Mouse (Mus musculus): ENCODE results near the gene Sema4b. TPM values are rescaled to one million over a fixed set of nuclear protein-coding genes. Genes with fewer than 3 reads are reported as not detected.

Sema4b gene
- total RNA-seq, 2 experiments from 2014 or later: 12.1 to 12.4 TPM

DNA sequence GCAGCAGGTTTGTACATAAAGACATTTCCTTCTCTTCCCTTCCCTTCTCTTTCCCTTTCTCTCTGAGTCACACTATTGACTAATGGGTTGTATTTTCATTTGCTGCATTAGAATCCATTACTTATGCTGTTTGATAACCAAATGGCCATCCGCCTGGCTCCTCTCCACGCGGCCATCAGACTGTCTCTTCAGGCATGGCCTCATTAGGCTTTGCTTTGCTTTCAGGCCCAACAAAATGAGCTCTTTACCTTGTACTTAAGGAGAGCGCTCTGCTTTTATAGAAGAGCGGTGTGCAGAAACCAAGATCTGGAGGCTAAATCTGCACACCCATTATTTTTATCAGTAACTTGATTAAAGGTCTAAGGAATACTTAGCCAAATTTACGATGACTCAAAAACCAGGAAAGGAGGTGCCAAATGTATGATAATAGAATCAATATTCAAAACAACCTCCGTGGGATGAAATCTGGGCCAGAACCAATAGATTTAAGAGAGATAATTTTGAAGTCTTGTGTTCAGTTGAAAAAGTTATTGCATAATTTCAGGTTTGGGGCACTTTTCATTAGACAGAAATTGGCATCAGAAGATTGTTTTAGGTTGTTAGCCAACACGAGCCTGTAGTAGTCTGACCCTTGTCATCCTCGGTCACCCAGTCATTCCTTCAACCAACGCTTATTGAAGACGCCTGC, 9.1 kb downstream of the Sema4b start:
- DNase-seq: no peak
- intact Hi-C loops (cut with DNase I): no loop called here

DNA sequence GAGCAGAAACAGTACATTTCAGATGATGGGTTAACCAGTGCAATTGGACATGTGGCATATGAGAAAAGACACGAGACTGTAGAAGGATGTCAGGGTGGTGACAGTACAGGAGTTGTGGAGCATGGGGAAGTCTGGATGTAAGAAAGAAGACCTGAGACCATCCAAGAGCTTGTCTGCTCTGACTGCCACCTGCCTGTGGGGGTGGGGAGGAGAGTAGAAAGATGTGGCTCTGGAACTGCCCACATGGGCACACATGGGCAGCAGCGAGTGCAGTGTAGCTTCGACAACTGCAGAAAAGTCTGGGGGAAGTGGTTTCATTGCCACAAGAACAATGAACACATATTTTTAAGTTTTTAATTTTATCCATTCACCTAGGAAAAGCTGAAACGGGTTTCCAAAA, 10.7 kb downstream of the Sema4b start:
- intact Hi-C loops (cut with DNase I): no loop called here
- no peak for DNase-seq

DNA sequence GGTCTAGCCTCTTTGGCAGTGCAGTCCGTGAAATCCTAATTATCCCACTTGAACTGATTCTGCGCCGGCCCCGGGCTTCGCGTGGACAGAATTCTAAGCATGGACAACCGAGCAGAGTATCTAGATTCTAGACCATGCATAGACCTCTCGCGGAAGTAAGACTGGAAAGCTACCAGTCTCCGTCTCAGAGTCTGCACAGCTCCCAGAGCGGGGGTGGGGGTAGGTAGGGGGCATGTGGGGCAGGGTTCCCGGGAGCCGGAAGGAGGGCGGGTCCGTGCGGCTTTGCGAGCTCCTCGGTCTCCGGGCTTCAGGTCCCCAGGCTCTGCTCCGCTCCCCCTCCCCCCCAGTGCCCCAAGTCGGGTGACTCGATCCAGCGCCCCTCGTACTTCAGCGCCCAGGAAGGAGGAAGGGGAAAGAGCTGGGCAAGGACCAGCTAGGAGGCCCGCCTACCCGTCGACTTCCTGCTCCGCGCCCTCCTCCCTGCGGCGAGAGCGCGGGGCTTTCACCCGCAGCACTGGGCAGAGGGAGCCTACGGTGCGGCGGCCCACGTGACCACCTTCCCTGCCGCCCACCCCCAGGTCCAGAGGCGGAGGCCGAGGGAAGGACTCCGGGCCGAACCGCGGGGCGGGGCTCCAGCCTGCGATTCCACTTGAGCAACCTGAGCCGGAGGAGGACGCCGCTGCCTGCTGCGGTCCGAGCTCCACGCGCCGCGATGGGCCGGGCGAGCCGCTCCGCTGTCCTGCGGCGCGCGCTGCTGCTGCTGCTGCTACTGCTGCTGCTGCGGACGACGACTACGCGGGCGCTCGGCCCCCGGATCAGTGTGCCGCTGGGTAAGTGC, 11.5 kb downstream of the Sema4b start:
- intact Hi-C loops (cut with DNase I): loop anchor here (2.0 kb wide), 1 partner anchor 15 kb away; no protein-coding TSS in a partner anchor
- DNase-seq: peak; percentile 66 to 79

DNA sequence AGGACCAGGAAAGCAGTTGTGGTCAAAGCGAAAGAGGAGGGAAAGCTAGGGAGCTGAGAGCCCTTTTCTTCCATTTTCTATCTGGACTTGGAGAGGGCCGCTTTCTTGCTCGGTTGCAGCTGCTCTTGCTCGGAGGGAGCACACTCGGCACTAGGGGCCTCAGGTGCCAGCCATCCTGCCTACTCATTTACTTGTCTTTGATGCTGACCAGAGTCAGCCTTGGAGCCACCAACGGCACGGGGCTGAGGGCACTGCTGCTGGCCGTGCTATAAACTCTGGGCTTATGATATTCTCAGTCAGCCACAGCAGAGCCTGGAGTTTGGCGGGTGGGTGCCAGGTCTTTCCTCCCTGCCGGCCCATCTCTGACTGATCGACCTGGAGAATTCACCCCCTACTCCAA, 12.2 kb downstream of the Sema4b start:
- intact Hi-C loops (cut with DNase I): loop anchor here (2.0 kb wide), 1 partner anchor 14 kb away; no protein-coding TSS in a partner anchor
- DNase-seq: no peak

DNA sequence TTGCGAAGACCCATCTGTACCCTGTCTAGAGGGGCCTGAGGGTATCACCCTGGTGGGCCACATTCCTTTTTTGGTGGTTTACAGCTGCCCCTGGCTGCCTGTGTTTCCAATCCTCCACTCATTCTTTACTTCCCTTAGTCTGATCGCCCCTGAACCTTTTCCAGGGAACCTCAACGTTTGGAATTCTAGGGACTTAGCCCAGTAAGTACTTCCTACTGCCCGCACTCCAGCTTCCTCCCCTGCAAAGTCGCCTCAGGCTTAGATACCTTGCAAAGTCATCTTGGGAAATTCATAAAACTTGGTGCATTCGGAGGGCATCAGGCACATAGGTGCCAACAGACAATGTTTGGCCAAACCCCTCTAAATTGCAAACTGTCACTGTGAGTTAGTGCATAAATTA, 12.6 kb downstream of the Sema4b start:
- DNase-seq: no peak
- intact Hi-C loops (cut with DNase I): loop anchor here (2.0 kb wide), 1 partner anchor 14 kb away; no protein-coding TSS in a partner anchor

DNA sequence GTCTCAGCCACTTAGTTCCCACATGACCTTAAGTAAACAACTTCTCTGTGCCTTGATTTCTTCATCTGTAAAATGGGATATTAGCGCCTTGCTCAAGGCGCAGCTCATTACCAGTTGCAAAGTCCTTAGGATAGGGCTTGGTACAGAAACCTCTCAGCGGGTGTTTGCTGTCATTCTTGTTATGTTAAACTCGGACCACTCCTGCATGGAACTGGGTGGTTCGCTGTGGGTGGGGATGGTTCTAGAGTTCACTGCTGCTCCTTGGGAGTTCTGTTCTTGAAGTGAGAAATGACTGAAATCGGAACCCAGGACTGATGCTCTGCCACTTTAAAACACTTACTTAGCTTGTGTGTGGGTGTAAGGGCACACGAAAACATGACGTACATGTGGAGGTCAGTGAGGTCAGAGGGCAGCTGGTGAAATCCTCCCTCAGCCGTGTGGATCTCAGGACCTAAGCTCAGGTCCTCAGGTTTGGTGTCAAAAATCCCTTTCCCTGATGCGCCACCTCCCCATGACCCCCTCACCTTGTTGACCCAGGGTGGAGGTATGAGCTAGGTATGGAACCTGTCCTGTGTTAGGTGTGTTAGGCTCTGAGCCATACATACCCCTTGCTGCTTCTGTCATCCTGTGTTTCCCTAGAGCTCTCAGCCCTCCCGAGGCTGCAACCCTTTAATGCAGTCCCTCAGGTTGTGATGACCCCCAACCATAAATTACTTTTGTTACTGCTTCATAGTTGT, 13.4 kb downstream of the Sema4b start:
- intact Hi-C loops (cut with DNase I): loop anchor here (2.0 kb wide), 1 partner anchor 13 kb away; no protein-coding TSS in a partner anchor

DNA sequence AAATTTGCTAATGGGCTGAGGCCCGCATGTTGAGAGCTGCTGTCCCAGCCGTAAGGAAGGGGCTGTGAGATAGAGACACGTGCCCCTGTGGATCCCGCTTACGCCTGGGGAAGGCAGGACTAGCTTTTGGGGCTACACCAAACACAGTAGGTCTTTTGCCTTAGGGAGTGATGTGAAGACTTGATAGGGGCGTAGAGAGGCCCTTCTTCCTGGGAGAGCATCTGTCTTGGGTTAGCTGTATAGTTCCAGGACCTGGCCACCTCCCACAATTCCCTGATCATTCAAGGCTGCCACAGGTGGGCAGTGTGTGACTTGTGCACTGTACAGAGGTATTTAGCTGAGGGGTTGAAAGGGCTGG, 13.9 kb downstream of the Sema4b start:
- DNase-seq: no peak
- intact Hi-C loops (cut with DNase I): no loop called here

More for the DNA sequence above, 13.4 kb downstream of the Sema4b start:
- DNase-seq: no peak

DNA sequence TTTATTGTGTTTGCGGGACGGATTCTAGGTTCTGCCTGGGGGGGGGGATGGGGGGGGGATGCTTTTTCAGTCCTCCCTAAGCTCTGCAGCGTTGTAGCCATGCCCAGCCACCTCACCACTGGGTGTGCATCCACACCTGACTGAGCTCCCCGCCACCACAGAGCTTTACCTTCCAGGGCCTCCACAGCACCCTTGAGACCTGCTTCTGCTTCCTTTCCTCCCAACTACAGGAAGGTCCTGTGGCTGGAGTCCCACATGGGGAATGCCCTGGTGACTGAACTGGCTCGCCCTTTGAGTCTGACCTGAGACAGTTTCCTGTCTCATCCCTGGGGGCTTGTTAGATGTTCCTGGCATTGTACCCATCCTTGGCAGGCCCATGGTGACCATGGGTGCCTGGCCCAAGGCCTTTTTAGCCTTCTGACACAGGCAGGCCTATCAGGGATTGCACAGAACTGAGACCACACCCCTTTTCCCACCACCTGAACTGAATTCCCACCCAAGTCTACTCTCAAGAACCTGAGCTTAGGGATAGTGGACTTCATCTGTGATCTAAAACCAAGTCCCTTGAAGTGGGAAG, 14.4 kb downstream of the Sema4b start:
- intact Hi-C loops (cut with DNase I): no loop called here
- no peak for DNase-seq

DNA sequence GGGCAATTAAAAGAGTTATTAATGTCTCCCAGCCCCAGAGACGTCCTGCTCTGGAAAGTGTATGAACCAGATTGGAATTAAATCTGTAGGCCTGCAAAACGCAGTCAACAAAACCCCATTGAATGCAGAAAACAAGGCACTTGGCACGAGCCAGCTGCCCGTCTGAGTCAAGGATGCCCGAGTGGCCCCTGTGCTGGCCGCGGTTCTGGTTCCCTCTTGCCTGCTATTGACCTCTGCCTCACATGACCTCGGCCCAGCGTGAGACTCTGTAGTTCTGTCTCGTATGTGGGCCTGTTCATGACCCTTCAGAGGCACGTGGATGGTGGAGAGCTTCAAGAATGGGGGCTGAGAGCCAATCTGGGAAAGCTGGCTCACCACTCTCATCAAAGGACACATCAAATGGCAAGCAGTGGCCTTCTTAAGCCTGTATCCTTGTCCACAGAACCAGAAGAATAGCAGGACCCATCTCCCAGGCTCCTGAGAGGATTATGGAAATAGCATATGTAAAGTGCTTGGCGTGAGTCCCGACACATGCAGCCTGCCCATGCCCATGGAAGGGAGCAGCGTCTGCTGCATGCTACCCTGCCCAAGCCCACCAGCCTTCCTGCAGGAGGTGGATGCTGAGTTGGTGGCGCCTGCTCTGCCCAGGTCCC, 15.4 kb downstream of the Sema4b start:
- DNase-seq: no peak
- intact Hi-C loops (cut with DNase I): no loop called here

DNA sequence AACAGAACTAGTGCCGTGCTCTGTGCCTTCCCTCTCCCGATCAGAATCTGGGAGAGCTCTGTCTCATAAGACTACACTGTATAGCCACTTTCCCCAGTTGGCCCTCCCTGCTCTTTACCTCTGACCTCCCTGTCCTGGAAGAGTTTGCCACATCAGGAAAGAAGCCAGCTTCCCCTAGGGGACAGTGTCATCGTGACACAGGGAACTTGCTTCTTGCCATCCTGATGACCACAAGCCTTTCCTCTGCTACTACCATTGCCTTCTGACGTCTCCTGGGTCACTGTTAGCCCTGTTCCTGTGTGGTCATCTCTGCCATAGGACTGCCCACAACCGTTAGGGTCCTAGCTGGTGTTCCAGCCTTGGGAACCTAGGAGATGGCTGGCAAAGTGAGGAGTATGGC, 16.3 kb downstream of the Sema4b start:
- no peak for DNase-seq
- intact Hi-C loops (cut with DNase I): no loop called here

DNA sequence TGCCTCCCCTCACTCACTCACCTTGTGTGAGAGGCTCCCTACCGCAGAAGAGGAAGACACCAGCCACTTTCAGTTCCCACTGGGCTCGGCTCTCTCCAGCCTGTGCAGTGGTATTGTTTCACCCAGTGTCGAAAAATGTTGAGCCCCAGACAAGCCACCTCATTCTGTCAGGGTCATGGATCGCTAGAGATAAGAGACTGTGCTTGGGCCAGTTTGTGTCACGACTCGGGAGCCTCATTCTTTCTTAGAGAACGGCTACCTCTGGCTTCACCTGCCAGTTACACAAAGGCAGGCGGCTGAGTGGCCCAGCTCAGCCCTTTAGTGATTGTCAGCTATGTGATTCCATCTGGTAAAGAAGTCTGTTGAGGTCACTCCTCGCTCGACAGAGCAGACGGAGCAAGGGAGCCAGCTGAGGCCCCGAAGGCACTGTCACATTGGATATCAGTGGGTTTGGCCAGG, 17.0 kb downstream of the Sema4b start:
- no peak for DNase-seq
- intact Hi-C loops (cut with DNase I): no loop called here

DNA sequence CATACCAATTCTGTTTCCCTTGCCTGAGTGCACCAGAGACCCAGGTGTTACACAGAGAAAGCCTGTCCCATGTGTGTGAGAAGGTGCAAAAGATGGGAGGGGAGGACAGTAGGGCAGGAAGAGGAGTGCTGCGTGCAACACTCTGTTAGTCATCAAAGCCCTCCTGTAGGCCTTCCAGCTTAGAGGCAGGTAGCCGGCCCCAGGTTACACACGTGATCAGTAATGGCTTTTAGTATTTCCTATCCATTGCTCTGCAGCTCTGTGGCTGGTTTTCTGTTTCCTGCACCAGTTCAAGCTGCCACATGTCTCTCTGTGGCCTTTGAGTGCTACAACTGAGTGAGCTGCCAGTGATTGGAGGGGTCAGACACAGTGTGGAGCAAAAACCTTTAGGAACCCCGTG, 17.7 kb downstream of the Sema4b start:
- DNase-seq: no peak
- intact Hi-C loops (cut with DNase I): no loop called here

DNA sequence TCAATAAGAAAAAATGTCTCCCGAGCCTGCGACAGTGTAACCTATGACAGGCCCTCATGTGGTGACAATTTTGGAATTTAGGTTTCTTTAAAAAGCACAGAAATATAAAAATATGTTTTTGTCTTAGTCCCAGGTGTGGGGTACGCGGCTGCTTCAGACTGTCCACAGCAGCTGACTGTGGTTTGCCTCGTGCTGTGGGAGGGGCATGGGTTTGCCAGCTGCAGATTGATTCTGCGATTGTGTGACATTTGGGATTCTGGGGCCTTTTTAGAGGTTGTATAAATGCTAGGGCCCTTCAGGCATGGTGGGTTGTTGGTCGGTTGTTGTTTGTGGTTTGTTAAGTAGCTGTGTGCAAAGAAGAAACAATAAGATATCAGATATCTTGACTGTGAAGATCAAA, 18.3 kb downstream of the Sema4b start:
- DNase-seq: no peak
- intact Hi-C loops (cut with DNase I): no loop called here

DNA sequence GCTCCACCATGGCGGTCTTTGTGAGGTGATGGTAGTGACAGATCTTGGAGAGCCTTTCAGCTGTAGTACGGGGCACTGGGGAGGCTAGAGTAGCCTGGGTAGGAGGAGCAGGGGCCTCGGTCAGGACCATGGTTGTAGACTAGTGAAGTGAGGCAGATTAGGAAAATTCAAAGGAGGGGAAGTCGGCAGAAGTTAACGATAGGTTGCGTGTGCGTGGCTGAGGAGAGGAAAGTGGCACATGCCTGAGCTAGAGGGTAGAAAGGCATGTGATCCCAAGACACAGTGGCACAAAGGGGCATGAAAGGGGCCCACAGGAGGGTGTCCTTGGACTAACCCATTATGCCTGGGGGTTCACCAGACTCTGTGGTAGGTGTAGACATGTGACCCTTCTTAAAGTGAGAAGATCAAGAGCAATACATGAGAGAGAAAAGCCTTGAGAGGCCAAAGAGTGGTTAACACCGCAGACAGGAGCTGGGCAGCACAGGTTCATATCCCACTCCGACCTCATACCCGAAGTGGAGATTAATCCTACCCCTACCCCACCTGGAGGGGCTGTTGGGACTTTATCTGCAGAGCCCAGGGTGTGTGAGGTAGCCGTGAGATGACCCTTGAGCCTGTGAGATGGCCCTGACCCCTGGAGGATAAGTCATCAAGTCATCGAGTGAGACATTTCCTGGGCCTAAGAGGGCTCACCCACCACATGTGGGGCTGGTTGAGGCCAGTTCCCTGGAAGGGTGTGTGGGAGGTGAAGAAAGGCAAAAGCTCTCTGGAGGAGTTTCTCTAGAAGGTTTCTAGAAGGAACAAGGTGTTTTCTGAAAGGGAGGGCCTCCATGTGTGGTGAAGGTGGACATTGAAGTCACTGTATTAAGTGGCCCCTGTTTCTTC, 19.3 kb downstream of the Sema4b start:
- DNase-seq: no peak
- intact Hi-C loops (cut with DNase I): no loop called here

DNA sequence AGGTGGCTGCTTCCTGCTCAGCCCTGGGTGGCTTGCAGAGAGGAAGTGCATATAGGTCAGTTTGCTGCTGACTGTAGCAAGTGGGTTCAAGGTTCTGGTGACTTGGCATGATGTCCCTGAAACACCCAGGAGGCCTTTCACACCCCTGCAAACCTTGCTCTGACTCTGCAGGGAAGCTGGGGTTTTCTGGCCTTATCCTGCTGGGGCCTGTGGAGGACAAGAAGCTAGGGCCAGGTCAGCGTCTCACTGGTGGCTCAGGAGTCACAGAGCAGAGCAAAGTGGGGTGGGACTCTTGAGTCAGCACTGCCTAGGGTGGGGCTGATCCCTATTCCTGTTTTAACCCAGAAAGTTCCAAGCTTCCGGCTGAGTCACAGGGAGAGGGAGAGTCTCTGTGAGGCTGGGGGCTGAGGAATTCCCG, 20.7 kb downstream of the Sema4b start:
- no peak for DNase-seq
- intact Hi-C loops (cut with DNase I): no loop called here

DNA sequence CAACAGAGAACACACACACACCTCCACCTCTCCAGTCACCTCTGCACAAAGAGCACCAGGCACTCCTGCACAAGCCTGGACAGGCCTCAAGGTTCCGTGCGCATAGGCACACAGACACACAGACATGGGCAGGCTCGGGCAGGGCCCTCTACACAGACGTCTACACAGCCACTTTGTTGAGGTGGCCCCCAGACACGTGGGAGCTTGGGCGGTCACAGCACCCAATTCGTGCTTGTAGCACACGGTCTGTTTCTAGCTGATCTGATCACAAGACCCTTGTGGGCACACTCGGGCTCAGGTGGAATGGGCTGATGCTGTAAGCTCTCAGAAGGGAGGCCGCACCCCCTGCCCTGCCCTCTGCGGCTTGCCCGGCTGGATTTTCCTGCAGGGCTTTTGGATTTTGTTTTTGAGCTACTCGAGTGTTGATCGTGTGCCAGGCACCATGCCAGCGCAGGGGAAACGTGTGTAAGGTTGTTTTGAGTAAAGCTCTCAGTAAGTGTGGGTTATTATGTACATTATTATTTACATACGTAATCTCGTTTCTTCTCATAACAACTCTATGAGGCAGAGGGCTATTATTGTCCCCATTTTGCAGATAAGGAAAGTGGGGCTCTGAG, 21.5 kb downstream of the Sema4b start:
- no peak for DNase-seq
- intact Hi-C loops (cut with DNase I): no loop called here

DNA sequence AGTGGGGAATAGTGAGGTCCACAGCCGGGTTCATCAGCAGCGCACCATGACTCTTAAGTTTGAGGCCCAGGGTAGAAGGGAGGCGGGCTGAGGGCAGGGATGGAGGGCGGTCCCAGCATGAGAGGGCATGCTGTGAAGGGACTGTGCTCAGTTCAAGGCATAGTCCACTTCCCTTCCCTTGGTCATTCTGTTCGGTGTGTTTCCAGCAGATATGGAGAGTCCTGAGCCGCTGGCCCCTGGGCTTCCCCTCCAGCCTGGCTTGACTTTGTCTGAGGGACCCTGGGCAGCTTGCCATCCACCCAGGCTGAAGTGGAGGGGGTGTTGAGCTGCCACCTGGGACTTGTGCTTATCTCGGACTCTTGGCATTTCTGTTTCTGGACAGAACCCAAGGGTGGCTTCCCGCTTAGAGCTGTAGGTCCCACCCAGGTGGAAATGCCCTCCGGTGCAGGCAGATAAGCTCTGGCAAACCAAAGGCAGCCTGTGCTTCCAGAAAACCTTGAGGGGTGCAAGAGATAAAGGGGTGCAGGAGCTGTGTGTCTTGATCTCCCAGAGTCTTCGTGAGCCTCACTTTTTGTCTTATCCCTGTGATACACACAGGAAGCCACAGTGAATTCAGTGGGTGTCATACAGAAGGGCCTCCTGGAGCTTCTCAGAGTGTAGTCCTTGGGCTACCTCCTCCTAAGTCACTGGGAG, 22.2 kb downstream of the Sema4b start:
- DNase-seq: peak; percentile 42 to 49
- intact Hi-C loops (cut with DNase I): no loop called here

DNA sequence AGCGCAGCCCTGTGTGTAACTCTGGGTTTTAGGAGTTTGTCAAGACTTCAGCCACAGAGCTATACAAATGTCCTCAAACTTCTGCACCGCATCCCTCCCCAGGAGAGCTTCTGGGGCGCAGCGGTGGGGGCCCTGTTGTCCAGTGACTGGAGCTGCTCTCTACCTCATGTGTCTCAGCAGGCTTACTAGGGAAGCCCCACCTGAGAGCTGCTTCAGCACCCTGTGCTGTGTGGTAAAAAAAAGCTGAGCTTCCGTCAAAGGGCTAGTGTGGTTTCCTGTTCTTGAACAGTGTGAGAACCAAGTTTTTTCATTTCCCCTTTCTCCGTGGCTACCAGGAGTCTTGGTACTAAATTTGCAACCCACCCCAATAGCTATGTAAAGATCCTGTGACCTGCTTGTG, 23.0 kb downstream of the Sema4b start:
- intact Hi-C loops (cut with DNase I): loop anchor here (10.0 kb wide), 1 partner anchor 415 kb away; the partner anchor contains the start of gene Mesp1
- DNase-seq: no peak

All from heart, postnatal 36 days (tissue).